Mouse (Mus musculus) midbrain, embryonic 15.5 days (tissue): ENCODE results near the gene Rph3al. TPM values are rescaled to one million over a fixed set of nuclear protein-coding genes. Genes with fewer than 3 reads are reported as not detected.
A peak's percentile ranks its signal among the peaks of the same experiment; 100 is the strongest.

Experiments used
- ATAC-seq: fragments of 200-750 bp; cut with Nextera tagmentation; replicated peaks from 2 replicates; pipeline ENCODE4 v1.8.0; 2017; ENCODE audit warnings: moderate TSS enrichment
- H3K27ac ChIP-seq: fragments of 300-500 bp; sonication (generic); 2 replicates; pipeline ENCODE4 v1.5.1; 2015; ENCODE audit warnings: mild to moderate bottlenecking, inconsistent platforms
- H3K27me3 ChIP-seq: fragments of 300-500 bp; sonication (generic); replicated peaks from 2 replicates; pipeline ENCODE4 v1.6.1; 2015; ENCODE audit warnings: inconsistent platforms
- H3K36me3 ChIP-seq: fragments of 300-500 bp; sonication (generic); replicated peaks from 2 replicates; pipeline ENCODE4 v1.6.1; 2015; ENCODE audit warnings: inconsistent platforms
- H3K4me1 ChIP-seq: fragments of 300-500 bp; sonication (generic); 2 replicates; pipeline ENCODE4 v1.6.1; 2015; ENCODE audit warnings: inconsistent platforms
- H3K4me2 ChIP-seq: fragments of 300-500 bp; sonication (generic); 2 replicates; pipeline ENCODE4 v1.6.1; 2015; ENCODE audit warnings: inconsistent platforms, mild to moderate bottlenecking, moderate library complexity
- H3K4me3 ChIP-seq: fragments of 300-500 bp; sonication (generic); 2 replicates; pipeline ENCODE4 v1.5.1; 2015; ENCODE audit warnings: mild to moderate bottlenecking, inconsistent platforms
- H3K9ac ChIP-seq: fragments of 300-500 bp; sonication (generic); 2 replicates; pipeline ENCODE4 v1.6.1; 2015; ENCODE audit warnings: mild to moderate bottlenecking, inconsistent platforms
- H3K9me3 ChIP-seq: fragments of 300-500 bp; sonication (generic); 2 replicates; pipeline ENCODE4 v1.6.1; 2016; ENCODE audit warnings: inconsistent platforms
- WGBS: fragments of 180-500 bp; shearing (Covaris S2); methylation state at CpG from one replicate; pipeline ENCODE4 v1.1.7; 2015; ENCODE audit warnings: mixed read lengths; 5-methylcytosine and 5-hydroxymethylcytosine counted together
- polyA plus RNA-seq: library from polyadenylated mRNA; unstranded; fragments of >200 nt; fragmentation: Nextera tagmentation; extraction: Ambion mirVana; gene quantifications from 2 replicates; pipeline ENCODE4 v1.2.1, GENCODE M21; 2015

Gene Rph3al
- polyA plus RNA-seq, 1 experiment from 2014 or later, result 3.2 TPM

DNA sequence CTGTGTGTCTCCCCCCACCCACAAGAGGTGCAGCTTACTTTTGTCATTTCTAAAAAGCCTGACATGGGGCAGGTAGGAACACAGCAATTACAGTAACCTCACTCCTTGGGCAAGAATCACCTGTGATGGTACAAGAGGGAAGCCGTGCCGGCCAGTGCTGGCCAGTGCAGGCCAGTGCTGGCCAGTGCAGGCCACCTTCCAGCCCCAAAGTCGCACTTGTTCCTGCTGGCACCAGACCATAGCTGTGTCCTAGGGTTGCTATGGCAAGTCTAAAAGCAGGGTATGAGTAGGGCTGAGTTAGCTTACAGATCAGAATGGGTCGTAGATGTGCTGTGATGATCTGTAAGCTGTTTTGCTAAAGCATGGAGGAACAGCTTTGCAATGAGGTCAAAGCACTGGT, 15.5 kb downstream of the Rph3al start:
- no peaks in the 10 kb centered on the region for H3K27me3 ChIP-seq
- no peaks in the 10 kb centered on the region for H3K36me3 ChIP-seq
- 80% methylated on average over 4 of the region's 4 CpGs for WGBS
- no peak overlapping the region for H3K9ac ChIP-seq
- H3K4me1 ChIP-seq, result no peaks in the 10 kb centered on the region; the same call in 1 of the 2 replicates
- no peak overlapping the region for H3K4me3 ChIP-seq
- H3K27ac ChIP-seq, result no peak overlapping the region
- H3K4me2 ChIP-seq, result no peak overlapping the region
- no peaks in the 10 kb centered on the region for H3K9me3 ChIP-seq
- ATAC-seq, result no peak

- Histone ChIP-seq H3K27ac (no peak overlapping the region), H3K9me3 (no peaks in the 10 kb centered on the region), H3K4me3 (no peak overlapping the region), H3K27me3 (no peaks in the 10 kb centered on the region), H3K4me1 (no peaks in the 10 kb centered on the region), H3K36me3 (no peaks in the 10 kb centered on the region), H3K9ac (no peak overlapping the region), H3K4me2 (no peak overlapping the region)
- ATAC-seq, result no peak
- 91% methylated on average over 6 of the region's 6 CpGs for WGBS
Observed at GRCm38 (mm10) chr11:75919139-75919538, 19.1 kb downstream of the Rph3al start.

DNA sequence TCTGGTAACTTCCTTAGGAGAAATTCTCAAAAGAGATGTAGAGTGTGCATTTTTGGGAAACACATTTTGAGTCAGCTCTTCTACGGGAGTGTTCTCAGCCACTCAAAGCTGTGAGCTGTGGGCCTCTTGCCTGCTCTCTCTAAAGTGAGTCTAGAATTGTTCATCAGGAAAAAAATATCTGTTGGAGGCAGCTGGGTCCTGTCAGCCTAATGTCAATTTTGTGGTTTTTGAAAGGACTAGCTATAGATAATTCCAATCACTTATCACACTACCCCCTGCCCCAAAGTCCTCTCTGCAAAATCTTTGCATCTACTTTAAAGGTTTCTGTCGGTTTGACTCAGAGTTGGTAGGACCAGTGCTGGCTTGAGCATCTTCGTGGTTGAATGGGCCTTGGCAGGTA, 20.9 kb downstream of the Rph3al start:
- Histone ChIP-seq H3K4me1 (no peaks in the 10 kb centered on the region), H3K27me3 (no peaks in the 10 kb centered on the region), H3K9me3 (no peaks in the 10 kb centered on the region), H3K4me2 (no peak overlapping the region), H3K9ac (no peak overlapping the region), H3K4me3 (no peak overlapping the region), H3K27ac (no peak overlapping the region), H3K36me3 (no peaks in the 10 kb centered on the region)
- no peak for ATAC-seq
- WGBS, result 83% methylated on average over 3 of the region's 3 CpGs

GRCm38 (mm10) chr11:75913953-75914352, 24.3 kb downstream of the Rph3al start:
- Histone ChIP-seq H3K4me2 (no peak overlapping the region), H3K4me3 (no peak overlapping the region), H3K4me1 (0 out of 2 replicates have a peak, but pooled peaks cover 4% of the 10 kb centered on the region), H3K9me3 (no peaks in the 10 kb centered on the region), H3K27ac (no peak overlapping the region), H3K9ac (no peak overlapping the region), H3K27me3 (no peaks in the 10 kb centered on the region), H3K36me3 (no peaks in the 10 kb centered on the region)
- ATAC-seq, result no peak
- WGBS, result 55% methylated on average over 3 of the region's 3 CpGs

DNA sequence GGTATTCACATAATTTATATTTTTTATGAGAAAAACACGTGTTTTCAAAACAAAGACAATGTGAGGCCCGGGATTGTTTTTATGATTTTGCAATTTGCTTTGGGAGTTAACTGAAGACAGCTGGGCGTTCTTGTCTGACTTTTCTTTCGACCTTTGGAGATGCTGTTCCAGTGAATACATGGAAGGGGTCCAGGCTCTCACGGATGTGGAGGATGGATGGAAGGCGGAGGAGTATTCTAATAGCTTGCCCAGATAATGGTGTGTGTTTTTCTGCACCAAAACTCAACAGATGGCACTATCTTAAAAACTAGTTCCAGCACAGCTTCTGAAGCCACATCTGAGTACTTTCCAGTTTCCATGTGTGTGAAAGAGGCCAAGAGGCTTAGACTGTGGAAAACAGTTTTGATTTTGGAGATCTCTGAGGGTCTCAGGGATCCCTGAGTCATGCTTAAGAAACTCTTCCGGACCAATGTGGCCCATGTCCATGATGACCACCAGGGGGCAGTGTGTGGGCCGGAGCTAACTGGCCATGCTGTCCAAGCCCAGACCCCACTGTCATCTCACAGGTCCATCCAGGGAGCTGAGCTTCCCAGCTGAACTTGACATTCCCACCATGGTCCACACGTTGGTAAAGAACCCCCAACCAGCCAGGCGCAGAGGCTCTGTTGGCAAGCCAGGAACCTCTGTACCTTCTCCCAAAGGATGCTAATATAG, 25.1 kb downstream of the Rph3al start:
- Histone ChIP-seq H3K4me2 (no peak overlapping the region), H3K27ac (no peak overlapping the region)
- WGBS, result 55% methylated on average over 10 of the region's 10 CpGs

DNA sequence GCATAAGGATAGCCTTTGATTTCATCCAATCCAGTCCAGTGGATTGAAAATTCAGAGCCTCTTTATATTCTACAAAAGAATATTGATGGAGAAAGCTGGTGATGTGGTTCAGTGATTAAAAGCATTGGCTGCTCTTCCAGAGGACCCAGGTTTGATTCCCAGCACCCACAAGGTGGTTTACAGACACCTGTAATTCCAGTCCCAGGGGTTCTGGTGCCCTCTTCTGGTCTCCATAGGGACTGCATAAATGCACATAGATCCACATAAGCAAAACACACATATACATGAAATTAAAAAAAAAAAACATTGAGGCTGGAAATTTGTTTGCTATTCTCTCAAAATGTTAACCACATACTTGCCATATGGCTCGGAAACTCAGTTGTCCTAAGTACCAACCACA, 26.3 kb downstream of the Rph3al start:
- Histone ChIP-seq H3K4me1 (peaks cover 11% of the 10 kb centered on the region; the same call in 1 of the 2 replicates), H3K36me3 (no peaks in the 10 kb centered on the region), H3K27me3 (no peaks in the 10 kb centered on the region), H3K4me3 (no peak overlapping the region), H3K4me2 (no peak overlapping the region), H3K9me3 (no peaks in the 10 kb centered on the region), H3K9ac (no peak overlapping the region), H3K27ac (no peak overlapping the region)
- WGBS, result 98% methylated on average over 1 of the region's 1 CpGs
- no peak for ATAC-seq

More for the DNA sequence above, 25.1 kb downstream of the Rph3al start:
- Histone ChIP-seq H3K9ac (no peak overlapping the region), H3K36me3 (no peaks in the 10 kb centered on the region), H3K27me3 (no peaks in the 10 kb centered on the region), H3K9me3 (no peaks in the 10 kb centered on the region), H3K4me1 (peaks cover 6% of the 10 kb centered on the region; the same call in 1 of the 2 replicates), H3K4me3 (no peak overlapping the region)
- ATAC-seq, result no peak

DNA sequence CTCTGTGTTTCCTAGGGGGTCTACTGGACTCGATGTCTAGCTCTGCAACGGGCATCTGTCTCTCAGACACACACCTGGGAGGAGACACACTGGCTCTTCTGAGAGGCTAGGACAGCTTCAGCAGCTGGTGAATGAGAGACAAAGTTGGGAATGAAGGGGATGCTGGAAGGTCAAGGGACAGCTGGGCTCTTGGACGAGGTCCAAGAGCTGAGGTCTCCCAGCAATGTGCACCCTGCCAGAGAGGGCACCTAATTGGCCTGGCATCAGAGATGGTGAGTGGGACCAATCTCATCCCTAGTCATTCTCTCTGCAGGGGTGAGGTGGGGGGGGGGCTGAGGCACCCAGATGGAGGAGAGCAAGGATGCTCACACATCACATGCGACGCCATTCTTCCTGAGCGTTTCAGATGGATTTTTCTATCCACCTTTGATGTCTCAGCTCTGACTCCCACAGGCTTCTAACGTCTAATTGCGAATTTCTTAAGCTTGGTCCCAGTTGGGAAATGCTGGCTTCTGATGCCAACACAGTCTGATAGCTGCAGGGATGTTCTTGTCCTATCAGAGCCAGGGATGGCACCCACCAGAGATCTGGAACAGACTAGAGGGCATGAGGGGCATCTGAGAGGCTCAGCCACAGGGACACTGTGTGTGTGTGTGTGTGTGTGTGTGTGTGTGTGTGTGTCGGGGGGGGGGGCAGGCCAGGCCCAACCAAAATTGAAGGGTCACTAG, 28.4 kb downstream of the Rph3al start:
- no peaks in the 10 kb centered on the region for H3K27me3 ChIP-seq
- H3K36me3 ChIP-seq, result no peaks in the 10 kb centered on the region
- no peak overlapping the region for H3K27ac ChIP-seq
- H3K9ac ChIP-seq, result no peak overlapping the region
- peaks cover 11% of the 10 kb centered on the region; the same call in 1 of the 2 replicates for H3K4me1 ChIP-seq
- H3K4me3 ChIP-seq, result no peak overlapping the region
- H3K9me3 ChIP-seq, result no peaks in the 10 kb centered on the region
- H3K4me2 ChIP-seq, result no peak overlapping the region
- ATAC-seq, result no peak
- 67% methylated on average over 8 of the region's 9 CpGs for whole genome bisulfite sequencing

- Histone ChIP-seq H3K9ac (no peak overlapping the region), H3K27ac (no peak overlapping the region), H3K9me3 (no peaks in the 10 kb centered on the region), H3K4me1 (peaks cover 17% of the 10 kb centered on the region), H3K36me3 (no peaks in the 10 kb centered on the region), H3K4me3 (no peak overlapping the region), H3K27me3 (no peaks in the 10 kb centered on the region), H3K4me2 (no peak overlapping the region)
- no peak for ATAC-seq
- 63% methylated on average over 4 of the region's 4 CpGs for WGBS
Observed at GRCm38 (mm10) chr11:75907406-75907805, 30.8 kb downstream of the Rph3al start.

DNA sequence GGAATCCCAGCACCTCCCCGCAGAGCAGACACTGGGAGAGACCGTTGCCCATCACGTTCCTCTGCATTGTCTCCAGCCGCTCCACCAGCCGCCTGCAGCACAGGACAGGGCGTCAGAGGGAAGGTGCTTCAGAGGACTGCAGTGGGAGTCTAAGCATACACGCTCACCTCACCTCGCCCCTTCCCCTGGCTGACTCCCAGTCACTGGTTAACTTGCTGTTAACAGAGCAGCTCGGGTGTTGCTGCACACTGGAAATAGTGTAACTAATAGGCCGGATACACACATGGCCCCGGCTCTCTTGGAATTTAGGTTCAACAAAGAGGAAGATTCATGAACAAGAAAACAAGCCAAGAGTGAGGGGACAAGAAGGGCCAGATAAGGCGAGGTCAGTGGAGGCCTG, 31.7 kb downstream of the Rph3al start:
- peaks cover 17% of the 10 kb centered on the region for H3K4me1 ChIP-seq
- WGBS, result 58% methylated on average over 12 of the region's 12 CpGs
- no peak for ATAC-seq

DNA sequence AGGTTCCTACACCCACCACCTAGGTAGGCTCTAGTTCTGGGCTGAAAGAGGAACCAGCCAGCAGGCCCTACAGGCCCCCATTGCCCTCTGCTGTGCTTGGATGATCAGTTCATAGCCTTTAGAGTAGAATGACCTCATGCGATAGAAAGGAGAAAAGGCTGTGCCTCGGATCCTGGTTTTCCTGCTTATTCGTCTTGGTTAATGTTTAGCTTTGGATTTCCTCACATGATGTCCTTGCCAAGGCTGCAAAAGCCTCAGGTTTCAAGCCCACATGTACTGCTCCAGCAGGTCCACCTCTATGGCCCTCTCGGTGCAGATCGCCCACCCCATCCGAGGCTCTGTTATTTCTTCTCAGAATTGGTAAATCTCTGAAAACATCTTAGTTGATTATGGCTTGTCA, 33.2 kb downstream of the Rph3al start:
- 81% methylated on average over 6 of the region's 6 CpGs for WGBS
- Histone ChIP-seq H3K27me3 (no peaks in the 10 kb centered on the region), H3K4me1 (peaks cover 20% of the 10 kb centered on the region), H3K36me3 (no peaks in the 10 kb centered on the region), H3K9me3 (no peaks in the 10 kb centered on the region), H3K9ac (no peak overlapping the region), H3K4me2 (no peak overlapping the region), H3K27ac (no peak overlapping the region), H3K4me3 (no peak overlapping the region)
- ATAC-seq, result no peak

More for the DNA sequence above, 31.7 kb downstream of the Rph3al start:
- Histone ChIP-seq H3K4me3 (no peak overlapping the region), H3K27ac (no peak overlapping the region), H3K9ac (no peak overlapping the region), H3K36me3 (no peaks in the 10 kb centered on the region), H3K9me3 (no peaks in the 10 kb centered on the region), H3K27me3 (no peaks in the 10 kb centered on the region), H3K4me2 (no peak overlapping the region)

DNA sequence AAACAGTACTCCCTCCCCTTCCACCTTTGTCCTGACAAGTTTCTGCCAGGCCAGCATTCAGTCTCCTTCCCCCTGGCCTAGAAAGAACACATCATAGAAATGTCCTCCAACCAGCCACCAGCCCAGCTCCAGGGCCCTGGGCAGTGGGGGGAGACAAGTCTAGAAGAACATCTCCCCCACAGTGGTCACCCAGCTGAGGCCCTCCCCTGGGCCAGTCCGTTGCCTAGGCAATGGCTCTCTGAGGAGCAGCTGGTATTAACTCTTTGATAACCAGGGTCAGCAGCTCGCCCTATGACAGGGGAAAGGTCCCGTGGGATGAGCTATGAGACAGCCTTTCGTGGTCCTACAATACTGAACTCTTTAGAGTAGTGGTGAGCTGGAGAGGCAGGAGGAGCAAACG, 33.7 kb downstream of the Rph3al start:
- Histone ChIP-seq H3K36me3 (no peaks in the 10 kb centered on the region), H3K9ac (no peak overlapping the region), H3K9me3 (no peaks in the 10 kb centered on the region), H3K4me1 (peaks cover 22% of the 10 kb centered on the region), H3K4me3 (no peak overlapping the region), H3K27me3 (no peaks in the 10 kb centered on the region), H3K27ac (no peak overlapping the region), H3K4me2 (no peak overlapping the region)
- no peak for ATAC-seq
- 17% methylated on average over 5 of the region's 5 CpGs for WGBS

DNA sequence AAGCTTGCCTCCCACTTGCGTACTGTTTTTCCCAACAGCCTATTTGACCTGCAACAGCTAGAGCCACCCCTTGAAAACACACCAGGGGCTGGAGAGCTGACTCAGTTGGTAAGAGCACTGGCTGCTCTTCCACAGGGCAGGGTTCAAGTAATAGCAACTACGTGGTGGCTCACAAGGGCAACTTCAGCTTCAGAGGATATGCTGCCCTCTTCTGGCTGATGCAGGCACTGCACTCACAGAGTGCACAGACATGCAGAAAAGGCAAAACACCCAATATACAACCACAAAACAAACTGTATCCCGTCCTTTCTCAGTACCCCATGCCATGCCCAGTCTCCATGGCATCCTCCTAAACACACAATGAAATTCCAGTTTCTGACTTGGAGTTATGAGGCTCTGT, 34.7 kb downstream of the Rph3al start:
- Histone ChIP-seq H3K27ac (no peak overlapping the region), H3K4me1 (peaks cover 28% of the 10 kb centered on the region), H3K9me3 (no peaks in the 10 kb centered on the region), H3K36me3 (no peaks in the 10 kb centered on the region), H3K4me3 (no peak overlapping the region), H3K4me2 (no peak overlapping the region), H3K27me3 (no peaks in the 10 kb centered on the region), H3K9ac (no peak overlapping the region)
- WGBS, result 68% methylated on average over 3 of the region's 3 CpGs
- no peak for ATAC-seq

DNA sequence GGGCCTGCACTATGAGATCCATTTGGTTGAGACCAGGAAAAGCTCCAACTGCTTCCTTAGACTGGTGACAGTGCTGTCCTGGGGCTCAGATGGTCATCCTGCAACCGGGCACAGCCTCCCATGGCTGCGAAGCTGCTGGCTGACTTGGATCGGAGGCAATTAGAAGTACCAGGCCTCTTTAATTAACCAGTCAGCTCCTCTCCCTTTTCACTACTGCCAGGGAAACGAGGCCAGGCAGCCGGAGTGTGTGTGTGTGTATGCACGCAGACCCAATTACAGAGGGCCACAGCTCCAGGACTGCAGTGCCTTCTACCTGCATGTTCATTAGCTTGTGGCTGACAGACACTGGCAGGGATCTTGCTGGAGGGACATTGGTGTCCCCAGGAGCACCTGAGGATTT, 36.9 kb downstream of the Rph3al start:
- 40% methylated on average over 6 of the region's 6 CpGs for WGBS
- 0 out of 2 replicates have a peak, but pooled peaks have one; percentile 27 for ATAC-seq
- no peak overlapping the region for H3K9ac ChIP-seq

More for the DNA sequence above, 36.9 kb downstream of the Rph3al start:
- H3K4me1 ChIP-seq, result peaks cover 22% of the 10 kb centered on the region
- no peaks in the 10 kb centered on the region for H3K27me3 ChIP-seq
- H3K36me3 ChIP-seq, result no peaks in the 10 kb centered on the region
- H3K27ac ChIP-seq, result no peak overlapping the region
- H3K4me3 ChIP-seq, result no peak overlapping the region
- H3K9me3 ChIP-seq, result no peaks in the 10 kb centered on the region
- H3K4me2 ChIP-seq, result no peak overlapping the region
